Mouse (Mus musculus): ENCODE measurements around the gene Rims4.

DNA sequence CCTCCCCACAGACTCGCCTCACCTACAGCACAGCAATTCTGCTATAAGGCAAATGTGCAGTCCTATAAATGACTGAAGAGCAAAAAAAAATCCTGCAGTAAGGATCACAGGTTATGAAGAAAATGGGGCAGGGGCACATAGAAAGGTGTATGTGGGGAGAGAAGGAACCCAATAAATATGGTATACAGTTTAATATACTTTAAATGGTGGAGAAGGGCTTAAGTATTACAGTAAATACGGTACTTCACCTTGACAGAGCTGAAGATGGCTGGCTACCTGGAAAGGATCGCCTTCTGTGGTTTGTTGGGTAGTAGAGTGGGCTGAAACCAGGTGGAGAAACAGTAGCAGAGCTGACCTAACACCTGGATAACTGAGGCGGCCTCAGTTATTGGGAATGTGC, 47.2 kb downstream of the Rims4 start:
- TF ChIP-seq POLR2A (IDR thresholded peaks at IDR 0.05; ENCODE audit: borderline replicate concordance, extremely low read depth, insufficient read depth, insufficient read length, poor library complexity, severe bottlenecking), result no peak
- TF ChIP-seq CTCF (IDR thresholded peaks at IDR 0.05; ENCODE audit: borderline replicate concordance, extremely low read depth, insufficient read depth, insufficient read length), result no peak

Data from brain, embryonic 14.5 days (tissue).